Mouse (Mus musculus) T-helper 17 cell (primary cell): Measurements from ENCODE around the gene Srsf2.
"Not testable (repeated sequence)": the region's sequence is repeated elsewhere in the genome, so short reads cannot be mapped to it uniquely, and the experiment has no call there.

Experiments
- in situ Hi-C, 2 experiments: fragments of 300-600 bp; cut with MboI, MseI; formaldehyde crosslinking; loops; 1 replicate in 1 of 2; 2 replicates in 1 of 2; pipeline ENCODE4 v1.15.1; 2025; ENCODE audit warnings: high pct_unique_total_duplicates in 2 of 2

The Srsf2 gene

DNA sequence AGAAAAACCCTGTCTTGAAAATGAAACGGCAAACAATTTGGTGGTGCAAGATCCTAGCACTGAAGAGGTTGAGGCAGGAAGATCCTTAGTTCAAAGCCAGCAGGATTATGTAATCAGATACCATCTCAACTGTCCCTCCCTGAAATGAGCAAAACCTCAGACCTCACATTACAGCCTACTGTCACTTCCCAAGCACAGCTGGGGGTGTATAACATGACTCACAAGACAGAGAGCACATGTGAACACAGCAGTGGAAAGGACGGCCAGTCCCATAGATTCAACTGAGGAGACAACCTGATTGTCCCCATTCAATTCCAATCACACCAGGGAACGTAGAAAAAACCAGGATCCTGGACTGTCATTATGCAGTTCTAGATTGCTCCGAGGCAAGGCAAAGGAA lies 16.6 kb downstream of the Srsf2 start:
- in situ Hi-C loops: loop anchor here in 1 of 2 experiments (10.0 to 25.0 kb wide), 2 partner anchors 811 to 1199 kb away; partner anchors contain the start of genes H3f3b and Slc25a19

DNA sequence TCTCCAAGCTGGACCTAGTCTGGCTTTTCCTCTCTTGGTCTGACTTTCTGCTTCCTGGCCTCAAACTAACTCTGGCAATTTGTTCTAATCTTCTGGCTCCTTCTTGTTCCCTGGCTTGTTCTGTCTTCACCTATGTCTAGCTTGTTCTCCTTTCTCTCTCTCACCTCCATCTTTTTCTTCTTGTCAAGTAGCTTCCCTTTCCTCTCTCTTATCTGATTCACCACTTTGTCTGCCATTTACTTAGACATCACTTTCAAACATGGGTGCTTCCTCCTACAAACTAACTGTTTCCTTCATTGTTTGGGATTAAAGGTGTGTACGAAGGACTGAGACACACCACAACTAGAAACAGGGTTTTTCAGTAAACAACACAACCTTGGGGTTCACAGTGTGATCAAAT lies 17.9 kb downstream of the Srsf2 start:
- in situ Hi-C loops: loop anchor here in 1 of 2 experiments (10.0 to 25.0 kb wide), 2 partner anchors 810 to 1198 kb away; partner anchors contain the start of genes H3f3b and Slc25a19

GRCm38 (mm10) chr11:116832172-116832685 lies 20.7 kb downstream of the Srsf2 start:
- in situ Hi-C loops: loop anchor here in 1 of 2 experiments (10.0 to 25.0 kb wide), 2 partner anchors 807 to 1195 kb away; partner anchors contain the start of genes H3f3b and Slc25a19

DNA sequence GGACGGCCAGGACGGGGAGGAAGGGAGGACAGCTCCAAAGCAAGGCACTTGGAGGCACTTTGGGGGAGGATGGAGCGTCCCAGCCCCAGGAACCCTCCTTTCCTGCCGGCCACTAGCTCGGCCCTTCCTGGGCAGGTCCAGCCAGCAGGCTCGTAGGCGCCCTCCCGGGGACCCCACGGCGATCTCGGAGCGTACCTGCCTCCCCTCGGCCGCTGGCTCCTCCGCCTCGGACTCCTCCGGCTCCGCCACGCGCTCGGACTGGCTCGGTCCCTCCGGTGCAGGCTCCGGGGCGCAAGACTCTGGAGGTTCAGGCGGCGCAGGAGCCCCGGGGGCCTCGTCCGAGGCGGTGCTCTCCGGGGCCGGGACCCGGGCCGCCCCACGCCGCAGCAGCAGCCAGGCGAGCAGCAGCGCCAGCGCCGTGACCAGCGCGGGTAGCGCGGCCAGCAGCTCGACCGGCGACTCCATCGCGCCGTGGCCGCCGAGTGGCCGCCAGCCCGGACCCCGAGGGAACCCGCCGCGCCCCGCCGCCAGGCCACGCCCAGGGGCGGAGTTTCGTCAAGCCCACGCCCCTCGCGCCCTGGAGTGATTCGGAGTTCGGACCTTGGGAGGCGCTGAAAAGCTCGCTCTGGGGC lies 25.2 kb downstream of the Srsf2 start, which contains the start of gene Mxra7:
Gene Mxra7 (minus strand): TSS at position 513 of the 632 bp plus-strand sequence.
- in situ Hi-C loops: loop anchor here in 1 of 2 experiments (25.0 kb wide), 1 partner anchor 1190 kb away; the partner anchor contains the start of gene Slc25a19

DNA sequence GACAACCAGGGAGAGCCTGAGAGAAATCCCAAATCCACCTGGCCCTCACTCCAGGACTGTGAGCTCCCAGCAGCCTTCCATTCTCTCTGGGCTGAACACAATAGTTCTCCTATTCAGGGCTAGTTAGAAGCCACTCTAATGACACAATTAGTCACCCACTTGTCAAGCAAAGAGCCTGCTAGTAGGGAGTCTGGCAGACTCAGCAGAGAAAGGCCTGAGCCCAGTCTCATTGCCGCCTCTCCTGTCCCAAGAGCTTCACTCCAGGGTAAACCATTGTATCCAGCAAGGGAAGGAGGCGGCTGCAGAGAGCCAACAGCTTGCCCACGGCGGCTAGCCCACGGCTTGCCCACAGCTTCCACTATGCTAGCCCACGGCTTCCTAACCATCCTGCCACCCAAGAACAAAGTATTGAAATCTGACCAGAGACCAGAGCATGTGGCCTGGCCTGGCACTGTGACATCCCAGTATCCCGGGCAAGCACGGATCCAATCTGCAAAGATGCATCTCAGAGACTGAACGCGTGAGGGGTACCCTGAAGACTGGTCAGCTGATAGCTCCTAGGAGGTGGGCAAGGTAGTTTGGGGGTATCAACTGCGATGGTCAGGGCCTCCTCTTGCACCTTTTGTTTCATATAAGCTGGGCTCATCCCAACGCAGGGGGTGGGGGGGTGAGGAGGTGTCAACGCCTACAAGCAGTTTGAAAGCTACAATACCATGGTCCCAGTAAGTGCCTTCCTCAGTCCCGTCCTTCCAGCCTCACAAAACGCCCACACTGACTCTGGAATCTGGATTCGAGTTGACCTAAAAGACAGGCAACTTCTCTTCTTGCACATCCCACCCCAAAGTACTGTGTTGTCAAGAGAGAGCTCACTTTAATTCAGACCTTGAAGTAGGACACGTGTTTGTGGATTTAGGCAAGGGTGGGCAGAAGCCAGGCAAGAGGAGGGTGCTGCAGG lies 26.1 kb downstream of the Srsf2 start:
- in situ Hi-C loops: loop anchor here in 1 of 2 experiments (25.0 kb wide), 1 partner anchor 1190 kb away; the partner anchor contains the start of gene Slc25a19

GRCm38 (mm10) chr11:116825230-116825629 lies 27.7 kb downstream of the Srsf2 start:
- in situ Hi-C loops: loop anchor here in 1 of 2 experiments (25.0 kb wide), 1 partner anchor 1188 kb away; the partner anchor contains the start of gene Slc25a19

DNA sequence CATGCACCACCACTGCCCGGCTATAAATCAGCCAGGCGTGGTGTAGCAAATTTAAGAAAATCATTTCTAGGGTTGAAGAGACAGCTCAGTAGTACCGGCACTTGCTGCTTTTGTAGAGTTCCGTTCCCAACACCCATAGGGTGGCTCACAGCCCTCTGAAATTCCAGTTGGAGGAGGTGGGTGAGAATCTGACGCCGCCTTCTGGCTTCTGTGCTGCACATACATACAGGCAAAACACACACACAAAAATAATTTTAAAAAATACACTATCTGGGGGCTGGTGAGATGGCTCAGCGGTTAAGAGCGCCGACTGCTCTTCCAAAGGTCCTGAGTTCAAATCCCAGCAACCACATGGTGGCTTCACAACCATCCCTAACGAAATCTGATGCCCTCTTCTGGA lies 29.0 kb downstream of the Srsf2 start:
- in situ Hi-C loops: not testable (repeated sequence)

- in situ Hi-C loops: no loop called here
Measured at GRCm38 (mm10) chr11:116823255-116823654, 29.6 kb downstream of the Srsf2 start.

- in situ Hi-C loops: no loop called here
Measured at GRCm38 (mm10) chr11:116822626-116823025, 30.3 kb downstream of the Srsf2 start.

DNA sequence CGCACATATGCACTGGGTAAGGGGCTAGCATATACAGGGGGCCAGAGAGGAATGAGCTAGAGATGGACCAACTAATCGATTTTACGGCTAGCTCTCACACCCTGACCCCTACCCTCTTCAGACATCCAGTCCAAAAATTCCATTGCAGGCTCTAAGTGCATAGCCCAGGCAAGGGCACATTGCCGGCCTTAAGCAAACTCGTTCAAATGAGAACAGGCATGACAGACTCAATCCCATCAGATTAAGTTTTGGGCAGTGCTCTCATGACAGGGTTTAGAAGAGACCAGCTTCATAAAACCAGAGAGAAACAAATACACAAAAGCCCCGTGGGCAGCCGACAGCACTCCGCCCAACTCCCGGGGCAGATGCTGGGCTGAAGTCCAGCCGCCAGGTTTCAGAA lies 30.7 kb downstream of the Srsf2 start:
- in situ Hi-C loops: no loop called here

DNA sequence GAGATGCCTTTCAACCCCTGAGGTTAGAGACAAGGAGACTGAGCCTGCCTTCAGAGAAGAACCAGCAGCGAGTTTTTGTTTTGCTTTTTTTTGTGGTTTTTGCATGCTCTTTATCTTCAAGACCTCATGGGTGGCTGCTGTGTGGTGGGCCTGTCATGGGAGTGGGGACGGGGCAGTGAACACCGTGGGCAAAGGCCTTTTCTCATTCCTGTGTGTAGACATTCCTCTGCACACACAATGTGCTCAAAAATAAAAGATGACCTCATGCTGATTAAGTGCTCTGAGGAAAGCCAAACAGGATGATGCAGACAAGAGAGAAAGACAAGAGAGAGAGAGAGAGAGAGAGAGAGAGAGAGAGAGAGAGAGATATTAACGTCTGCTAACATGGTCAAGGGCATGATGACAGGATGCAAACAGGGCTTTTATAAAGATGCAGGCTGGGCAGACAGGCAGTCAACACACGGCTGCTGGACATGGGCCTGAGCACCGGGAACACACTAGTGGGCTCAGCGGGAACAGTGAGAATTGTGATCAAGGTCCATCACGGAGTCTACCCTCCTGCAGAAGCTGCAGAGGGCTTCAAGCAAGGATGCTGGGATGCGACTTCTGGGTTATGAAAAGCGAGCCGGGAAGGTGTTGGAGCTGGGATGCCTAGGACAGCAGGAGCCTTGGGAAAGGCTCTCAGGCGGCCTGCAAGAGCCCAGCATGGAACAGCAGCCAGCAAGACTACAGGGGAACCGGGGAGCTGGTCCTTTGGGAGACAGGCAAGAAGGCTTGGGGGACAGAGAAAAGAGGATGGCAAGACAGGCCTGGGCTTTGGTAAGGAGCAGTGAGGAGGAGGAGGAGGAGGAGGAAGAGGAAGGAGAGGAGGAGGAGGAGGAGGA lies 31.6 kb downstream of the Srsf2 start:
- in situ Hi-C loops: no loop called here

GRCm38 (mm10) chr11:116819932-116820593 lies 32.8 kb downstream of the Srsf2 start:
- in situ Hi-C loops: no loop called here

DNA sequence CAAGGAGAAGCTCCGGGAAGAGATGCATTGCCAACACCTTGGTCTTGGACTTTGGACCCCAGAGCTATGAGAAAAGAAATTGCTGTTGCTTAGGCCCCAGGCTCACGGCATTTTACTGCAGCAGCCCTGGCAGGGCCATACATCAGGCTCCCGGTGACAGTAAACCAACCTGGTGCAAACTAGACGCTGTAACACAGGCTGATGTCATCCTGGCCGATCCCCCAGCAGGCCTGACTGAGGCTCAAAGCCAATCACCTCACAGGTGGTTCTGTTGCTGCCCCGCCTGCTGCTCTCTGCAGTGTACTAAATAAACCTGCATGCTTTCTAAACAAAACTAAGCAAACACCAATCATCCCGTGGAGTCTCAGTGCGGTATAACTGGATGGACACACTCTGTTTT lies 34.2 kb downstream of the Srsf2 start:
- in situ Hi-C loops: no loop called here

GRCm38 (mm10) chr11:116817567-116817966 lies 35.3 kb downstream of the Srsf2 start:
- in situ Hi-C loops: no loop called here

GRCm38 (mm10) chr11:116816769-116817168 lies 36.1 kb downstream of the Srsf2 start:
- in situ Hi-C loops: no loop called here

GRCm38 (mm10) chr11:116814884-116815415 lies 37.9 kb downstream of the Srsf2 start:
- in situ Hi-C loops: no loop called here

GRCm38 (mm10) chr11:116814076-116814883 lies 38.6 kb downstream of the Srsf2 start:
- in situ Hi-C loops: no loop called here

- in situ Hi-C loops: no loop called here
Measured at GRCm38 (mm10) chr11:116813610-116814009, 39.3 kb downstream of the Srsf2 start.
